Mouse (Mus musculus) ES-Bruce4 (cell line): ENCODE data around the gene Dnmt3a. TPM values are rescaled to one million over a fixed set of nuclear protein-coding genes. Genes with fewer than 3 reads are reported as not detected.

Experiments used
- H3K27ac ChIP-seq: 2 replicates; pipeline ENCODE4 v1.5.1; 2012; ENCODE audit warnings: low read length, inconsistent platforms; ENCODE audit not compliant: insufficient read depth
- H3K27me3 ChIP-seq: 2 replicates; pipeline ENCODE4 v1.6.1; 2012; ENCODE audit warnings: mild to moderate bottlenecking, low read length, inconsistent platforms; ENCODE audit not compliant: control insufficient read depth, poor library complexity, insufficient read depth, severe bottlenecking
- H3K36me3 ChIP-seq: 2 replicates; pipeline ENCODE4 v1.6.1; 2012; ENCODE audit warnings: inconsistent platforms, mild to moderate bottlenecking, low read length, moderate library complexity; ENCODE audit not compliant: control insufficient read depth, poor library complexity, insufficient read depth, severe bottlenecking
- H3K4me1 ChIP-seq: one replicate; pipeline ENCODE4 v1.8.1; 2011; ENCODE audit warnings: low read length; ENCODE audit not compliant: control insufficient read depth, insufficient read depth
- H3K4me3 ChIP-seq: 2 replicates; pipeline ENCODE4 v1.5.1; 2011; ENCODE audit warnings: low read depth, mild to moderate bottlenecking, low read length
- H3K9ac ChIP-seq: 2 replicates; pipeline ENCODE4 v1.6.1; 2012; ENCODE audit warnings: low read depth, mild to moderate bottlenecking, inconsistent platforms; ENCODE audit not compliant: poor library complexity, severe bottlenecking
- H3K9me3 ChIP-seq: replicated peaks from 2 replicates; pipeline ENCODE4 v1.6.1; 2012; ENCODE audit warnings: mild to moderate bottlenecking, low read length, inconsistent platforms; ENCODE audit not compliant: control insufficient read depth, poor library complexity, insufficient read depth, severe bottlenecking
- CTCF ChIP-seq: IDR thresholded peaks from one replicate; pipeline ENCODE4 v1.8.1; 2011; ENCODE audit warnings: low read depth, low read length
- EP300 ChIP-seq: IDR thresholded peaks from 2 replicates; pipeline ENCODE4 v1.6.1; 2011; ENCODE audit warnings: low read depth, low read length; ENCODE audit not compliant: insufficient read depth
- POLR2A ChIP-seq: IDR thresholded peaks from one replicate; pipeline ENCODE4 v1.8.1; 2011; ENCODE audit warnings: low read length; ENCODE audit not compliant: insufficient read depth
- polyA plus RNA-seq: library from polyadenylated mRNA; stranded (reverse); fragments of >200 nt; gene quantifications from 2 replicates; pipeline ENCODE4 v1.2.4, GENCODE M21; 2011; ENCODE audit warnings: low read depth; ENCODE audit not compliant: missing spikeins, insufficient read depth, insufficient read length

The Dnmt3a gene
- polyA plus RNA-seq, 1 experiment: 31.9 TPM

DNA sequence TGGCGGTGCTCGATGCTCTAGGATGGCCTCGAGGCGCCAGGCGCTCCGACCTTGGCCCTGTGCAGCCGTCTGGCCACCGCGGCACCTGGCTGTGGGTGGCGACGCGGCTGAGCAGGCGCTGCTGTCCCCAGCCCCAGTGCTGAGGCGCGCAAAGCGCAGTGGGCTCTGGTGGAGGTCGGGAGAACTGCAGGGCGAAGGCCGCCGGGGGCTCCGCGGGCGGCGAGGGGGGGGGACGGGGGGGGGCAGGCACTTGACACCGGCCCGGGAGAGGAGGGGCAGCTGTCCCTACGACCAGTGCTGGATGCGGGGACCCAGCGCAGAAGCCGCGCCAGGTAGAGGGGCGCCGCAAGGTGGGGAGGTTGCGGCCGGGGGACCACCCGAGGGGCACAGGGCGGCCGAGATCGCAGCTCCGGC lies 471 bp downstream of the Dnmt3a start:
- TF ChIP-seq POLR2A: no peak
- TF ChIP-seq CTCF: peak; percentile 34
- TF ChIP-seq EP300: peak; percentile 67; the same call in 1 of the 2 replicates
- H3K27ac ChIP-seq: no peak overlapping the region

DNA sequence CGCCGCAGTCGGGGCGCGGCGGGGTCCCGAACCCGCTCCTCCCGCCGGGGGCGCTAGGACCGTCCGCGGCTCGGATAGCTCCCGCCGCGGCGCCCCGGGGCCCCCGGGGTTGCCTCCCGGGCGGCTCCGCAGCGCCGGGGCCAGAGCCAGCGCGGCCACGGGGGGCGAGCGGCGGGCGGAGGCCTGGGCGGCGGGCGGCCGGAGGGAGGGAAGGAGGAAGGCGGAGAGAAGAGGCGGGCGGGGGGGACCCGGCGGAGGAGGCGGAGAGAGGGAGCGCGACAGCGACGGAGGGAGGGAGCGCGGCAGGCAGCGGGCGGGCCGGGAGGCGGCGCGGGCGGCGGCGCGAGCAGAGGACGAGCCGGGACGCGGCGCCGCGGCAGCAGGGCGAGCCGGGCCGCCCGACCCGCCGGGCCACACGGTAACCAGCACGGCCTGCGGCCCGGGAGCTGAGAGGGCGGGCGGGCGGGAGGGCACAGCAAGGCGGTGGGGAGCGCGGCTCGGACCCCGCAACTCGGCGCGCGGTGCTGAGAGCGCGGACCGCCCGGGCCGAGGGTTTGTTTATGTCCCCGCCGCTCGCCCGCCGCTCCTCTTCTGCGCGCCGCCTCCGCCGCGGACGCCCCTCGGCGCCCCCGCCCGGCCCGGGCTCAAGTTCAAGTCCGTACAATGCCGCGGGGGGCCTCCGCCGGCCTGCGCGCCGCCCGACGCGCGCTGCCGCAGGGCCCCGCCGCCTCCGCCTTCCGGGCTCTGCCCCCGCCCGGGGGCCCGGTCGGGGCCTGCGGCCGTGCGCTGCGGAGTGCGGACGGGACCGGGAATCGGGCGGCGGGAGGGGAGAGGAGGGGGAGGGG lies 1.1 kb downstream of the Dnmt3a start:
- Histone ChIP-seq H3K36me3 (no peaks in the 10 kb centered on the region), H3K9me3 (no peaks in the 10 kb centered on the region), H3K9ac (peak overlapping the region; percentile 91), H3K27ac (no peak overlapping the region), H3K4me3 (peak overlapping the region; percentile 60), H3K27me3 (0 out of 2 replicates have a peak, but pooled peaks cover 2% of the 10 kb centered on the region), H3K4me1 (peaks cover 3% of the 10 kb centered on the region)
- TF ChIP-seq EP300 (no peak), POLR2A (no peak), CTCF (no peak)

More for the DNA sequence above, 471 bp downstream of the Dnmt3a start:
- Histone ChIP-seq H3K36me3 (no peaks in the 10 kb centered on the region), H3K4me3 (peak overlapping the region; percentile 60), H3K4me1 (no peaks in the 10 kb centered on the region), H3K9me3 (no peaks in the 10 kb centered on the region), H3K27me3 (0 out of 2 replicates have a peak, but pooled peaks cover 2% of the 10 kb centered on the region), H3K9ac (peak overlapping the region; percentile 91)

DNA sequence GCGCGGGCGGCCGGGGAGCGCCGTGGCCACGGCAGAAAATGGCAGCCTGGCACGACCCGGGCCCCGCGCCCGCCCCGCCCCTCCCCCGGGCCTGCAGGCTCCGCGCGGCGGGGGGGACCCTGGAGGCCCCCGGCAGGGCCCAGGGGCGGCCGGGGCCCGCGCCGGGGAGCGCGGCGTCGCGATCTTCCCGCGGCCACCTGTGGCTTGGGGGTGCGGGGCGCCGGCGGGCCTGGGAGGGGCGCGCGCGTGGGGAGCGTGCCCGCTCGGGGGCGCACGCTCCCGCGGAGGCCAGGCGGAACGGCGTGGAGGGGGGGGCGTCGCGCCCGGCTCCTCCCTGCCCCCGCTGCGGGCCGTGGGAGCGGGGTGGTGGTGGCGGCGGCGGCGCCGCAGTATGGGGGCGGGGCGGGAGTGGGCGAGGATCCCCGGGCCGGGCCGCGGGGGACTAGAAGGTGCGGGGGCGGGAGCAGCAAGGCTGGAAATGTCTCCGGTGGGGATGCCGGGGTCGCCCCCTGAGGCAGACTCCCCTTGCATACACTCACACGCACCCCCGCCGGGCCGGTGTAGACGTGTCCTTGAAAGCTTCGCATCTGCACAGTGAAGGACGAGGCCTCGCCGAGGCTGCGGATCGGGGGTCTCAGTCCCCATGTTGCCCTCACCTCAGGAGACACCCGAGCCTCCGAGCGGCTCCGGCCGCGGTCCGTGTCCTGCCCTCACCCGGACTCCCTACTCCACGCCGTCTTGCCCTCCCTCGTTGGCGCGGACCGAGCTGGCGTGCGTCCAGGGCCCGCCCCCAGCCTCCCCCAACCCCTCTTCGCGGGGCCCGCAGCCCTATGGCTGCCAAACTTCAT lies 2.0 kb downstream of the Dnmt3a start:
- TF ChIP-seq EP300: no peak

DNA sequence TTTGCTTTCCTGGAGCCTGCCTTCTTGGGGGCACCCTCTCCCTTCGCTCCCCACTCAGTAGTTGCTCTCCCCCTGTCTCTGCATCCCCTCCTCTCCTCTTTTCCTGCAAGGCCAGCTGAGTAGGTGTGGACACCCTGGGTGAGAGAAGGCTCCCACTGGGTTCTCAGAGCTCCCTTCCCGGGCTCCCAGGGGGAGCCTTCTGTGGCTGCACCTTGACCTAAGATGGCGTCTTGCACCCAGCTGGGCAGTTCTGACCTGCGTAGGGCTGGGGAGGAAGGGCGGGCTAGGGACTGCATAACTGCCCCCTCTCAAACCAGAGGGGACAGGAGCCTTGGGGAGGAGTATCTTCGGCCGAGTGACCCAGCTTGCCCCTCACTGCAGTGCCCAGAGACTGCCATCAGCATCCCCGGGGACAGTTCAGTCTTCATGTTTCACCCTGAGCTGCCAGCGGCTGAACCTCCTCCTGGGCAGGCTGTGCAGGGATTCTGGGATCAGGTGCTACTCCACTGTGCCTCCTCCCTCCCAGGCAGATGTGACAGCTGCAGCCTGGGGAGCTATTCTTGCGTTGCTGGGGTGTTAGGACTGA lies 2.7 kb downstream of the Dnmt3a start:
- peak overlapping the region; percentile 91 for H3K9ac ChIP-seq
- H3K27me3 ChIP-seq: 0 out of 2 replicates have a peak, but pooled peaks cover 2% of the 10 kb centered on the region
- H3K9me3 ChIP-seq: no peaks in the 10 kb centered on the region
- H3K27ac ChIP-seq: no peak overlapping the region
- peaks cover 8% of the 10 kb centered on the region for H3K4me1 ChIP-seq
- no peak for TF ChIP-seq EP300
- peak overlapping the region; percentile 87 for H3K4me3 ChIP-seq
- no peaks in the 10 kb centered on the region for H3K36me3 ChIP-seq

More for the DNA sequence above, 2.0 kb downstream of the Dnmt3a start:
- peaks cover 8% of the 10 kb centered on the region for H3K4me1 ChIP-seq
- H3K4me3 ChIP-seq: peak overlapping the region; percentile 87
- 0 out of 2 replicates have a peak, but pooled peaks cover 2% of the 10 kb centered on the region for H3K27me3 ChIP-seq
- H3K9ac ChIP-seq: peak overlapping the region; percentile 91
- H3K27ac ChIP-seq: no peak overlapping the region
- H3K9me3 ChIP-seq: no peaks in the 10 kb centered on the region
- no peaks in the 10 kb centered on the region for H3K36me3 ChIP-seq

DNA sequence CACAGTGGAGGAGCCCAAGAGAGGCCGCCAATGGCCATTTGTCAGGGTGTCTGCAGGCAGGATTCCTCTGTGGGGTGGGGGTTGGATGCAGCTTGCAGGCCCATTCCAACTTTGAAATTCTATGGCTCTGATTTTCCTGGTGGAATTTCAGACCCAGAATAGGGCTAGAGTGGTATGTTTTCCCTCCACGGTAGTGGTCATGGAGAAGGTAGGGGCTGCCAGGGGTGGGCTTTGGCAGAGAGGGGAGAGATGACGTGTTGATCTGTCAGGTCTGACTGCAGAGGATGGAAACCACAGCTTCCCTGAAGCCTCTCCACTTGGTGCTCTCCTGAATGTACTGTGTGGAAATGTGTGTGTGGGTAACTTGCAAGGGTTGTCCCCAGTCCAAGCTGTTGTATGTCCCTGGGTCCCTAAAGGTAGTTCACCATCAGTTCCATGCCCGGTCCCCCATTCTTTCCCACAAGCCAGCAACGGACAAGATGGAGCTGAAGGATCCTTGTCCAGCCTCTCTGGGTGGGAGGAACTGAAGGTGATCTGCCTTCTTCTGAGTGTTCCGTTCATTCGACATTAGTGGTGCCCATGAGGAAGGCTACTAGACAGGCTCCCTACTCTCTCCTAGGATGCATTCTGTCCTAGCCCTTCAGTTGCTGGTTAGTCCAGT lies 3.8 kb downstream of the Dnmt3a start:
- H3K4me1 ChIP-seq: peaks cover 8% of the 10 kb centered on the region

More for the DNA sequence above, 3.8 kb downstream of the Dnmt3a start:
- H3K4me3 ChIP-seq: no peak overlapping the region
- no peak overlapping the region for H3K27ac ChIP-seq
- no peaks in the 10 kb centered on the region for H3K9me3 ChIP-seq
- H3K36me3 ChIP-seq: no peaks in the 10 kb centered on the region
- H3K9ac ChIP-seq: no peak overlapping the region
- 0 out of 2 replicates have a peak, but pooled peaks cover 2% of the 10 kb centered on the region for H3K27me3 ChIP-seq
- TF ChIP-seq POLR2A: no peak
- TF ChIP-seq CTCF: no peak
- TF ChIP-seq EP300: no peak
